Mouse (Mus musculus) E14TG2a.4 (cell line): Measurements from ENCODE around the gene Fbf1.

Experiments used
- CTCF ChIP-seq: conservative IDR thresholded peaks from 2 replicates; pipeline ENCODE4 v1.5.1; 2014; ENCODE audit warnings: low read length
- POU5F1 ChIP-seq: IDR thresholded peaks from 2 replicates; pipeline ENCODE4 v1.6.1; 2014; ENCODE audit warnings: low read length, borderline replicate concordance

- TF ChIP-seq CTCF (no peak), POU5F1 (no peak)
Measured at GRCm38 (mm10) chr11:116215991-116216390, 48.0 kb upstream of the Fbf1 start.
